Mouse (Mus musculus) retina, embryonic 14.5 days (tissue): ENCODE measurements around the gene Ngfr.

Experiments used
- DNase-seq: peaks from one replicate; pipeline ENCODE4 v3.0.0-alpha.2; 2015; ENCODE audit warnings: low spot score

Ngfr gene

GRCm38 (mm10) chr11:95520456-95521072, 67.0 kb downstream of the Ngfr start:
- DNase-seq = peak; percentile 96

GRCm38 (mm10) chr11:95519996-95520395, 67.5 kb downstream of the Ngfr start:
- no peak for DNase-seq

DNA sequence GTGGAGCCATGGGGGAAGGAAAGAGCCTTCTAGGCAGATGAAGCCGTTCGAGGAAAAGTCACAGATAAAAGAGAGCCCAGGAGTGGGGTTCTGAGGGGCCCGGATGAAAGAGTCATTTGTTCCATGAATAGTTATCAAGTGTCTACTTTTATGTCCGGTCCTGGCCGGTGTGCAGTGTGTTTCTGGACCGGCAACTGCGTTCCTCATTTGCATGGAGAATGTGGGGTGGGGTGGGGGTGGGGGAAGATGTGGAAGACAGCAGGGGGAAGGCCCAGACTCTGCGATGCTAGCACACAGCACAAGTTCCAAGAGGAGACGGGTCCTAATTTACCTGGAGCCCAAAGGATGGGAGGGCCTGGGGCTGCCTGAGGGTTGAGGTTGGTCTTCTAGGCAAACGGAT, 68.2 kb downstream of the Ngfr start:
- no peak for DNase-seq
